Mouse (Mus musculus) liver, embryonic 14.5 days (tissue): ENCODE data around the gene Ms4a4d. TPM values are rescaled to one million over a fixed set of nuclear protein-coding genes. Genes with fewer than 3 reads are reported as not detected.
"Not testable (repeated sequence)": the region's sequence is repeated elsewhere in the genome, so short reads cannot be mapped to it uniquely, and the experiment has no call there.

ENCODE experiments used
- ATAC-seq: fragments of 200-750 bp; cut with Nextera tagmentation; 2 replicates; pipeline ENCODE4 v1.8.0; 2017; ENCODE audit warnings: moderate number of reproducible peaks, mild to moderate bottlenecking, moderate library complexity; ENCODE audit not compliant: insufficient read depth
- DNase-seq, 3 experiments: peaks; one replicate each; pipeline ENCODE4 v3.0.0-alpha.2; 2012 to 2013; ENCODE audit warnings: low read depth in 3 of 3, low spot score in 3 of 3
- H3K27ac ChIP-seq: fragments of 300-500 bp; sonication (generic); 2 replicates; pipeline ENCODE4 v1.5.1; 2014; ENCODE audit warnings: moderate library complexity, mild to moderate bottlenecking, control low read depth, inconsistent platforms
- H3K27me3 ChIP-seq: fragments of 300-500 bp; sonication (generic); 2 replicates; pipeline ENCODE4 v1.6.1; 2014; ENCODE audit warnings: mild to moderate bottlenecking, low read length, moderate library complexity; ENCODE audit not compliant: control insufficient read depth, insufficient read depth
- H3K36me3 ChIP-seq: fragments of 300-500 bp; sonication (generic); replicated peaks from 2 replicates; pipeline ENCODE4 v1.6.1; 2014; ENCODE audit warnings: low read depth; ENCODE audit not compliant: control insufficient read depth, insufficient read depth
- H3K4me1 ChIP-seq, 2 experiments: fragments of 200-500 bp in 1 of 2; fragments of 300-500 bp in 1 of 2; sonication (generic) in 1 of 2; replicated peaks; 2 replicates each; pipeline ENCODE4 v1.6.1; 2012 to 2014; ENCODE audit warnings: antibody characterized with exemption in 1 of 2, inconsistent platforms in 1 of 2, low read length in 1 of 2; ENCODE audit not compliant: control insufficient read depth in 2 of 2, insufficient read depth in 2 of 2
- H3K4me2 ChIP-seq: fragments of 300-500 bp; sonication (generic); 2 replicates; pipeline ENCODE4 v1.6.1; 2014; ENCODE audit warnings: low read depth, mild to moderate bottlenecking, control low read depth, moderate library complexity
- H3K4me3 ChIP-seq, 2 experiments: fragments of 200-500 bp in 1 of 2; fragments of 300-500 bp in 1 of 2; sonication (generic) in 1 of 2; 2 replicates each; pipeline ENCODE4 v1.5.1; 2012 to 2014; ENCODE audit warnings: low read depth in 2 of 2, low read length in 2 of 2, mild to moderate bottlenecking in 2 of 2, control low read depth in 1 of 2, inconsistent platforms in 1 of 2, moderate library complexity in 1 of 2; ENCODE audit not compliant: insufficient read depth in 1 of 2
- H3K9ac ChIP-seq: fragments of 300-500 bp; sonication (generic); replicated peaks from 2 replicates; pipeline ENCODE4 v1.6.1; 2014; ENCODE audit warnings: mild to moderate bottlenecking, control low read depth, moderate library complexity
- H3K9me3 ChIP-seq: fragments of 300-500 bp; sonication (generic); 2 replicates; pipeline ENCODE4 v1.6.1; 2016; ENCODE audit warnings: low read length, mixed read lengths; ENCODE audit not compliant: control insufficient read depth
- CTCF ChIP-seq: IDR thresholded peaks from 2 replicates; pipeline ENCODE4 v1.5.1; 2016; ENCODE audit warnings: antibody characterized with exemption, low read depth, control low read depth
- EP300 ChIP-seq: IDR thresholded peaks from 2 replicates; pipeline ENCODE4 v1.6.1; 2016; ENCODE audit warnings: antibody characterized with exemption, low read depth
- WGBS: fragments of 180-500 bp; shearing (Covaris S2); extraction: QIAGEN DNeasy Blood & Tissue Kit; methylation state at CpG from one replicate; pipeline ENCODE4 v1.1.7; 2014; ENCODE audit not compliant: insufficient replicate concordance; 5-methylcytosine and 5-hydroxymethylcytosine counted together
- polyA plus RNA-seq, 2 experiments: library from polyadenylated mRNA; depleted of rRNA in 1 of 2; stranded (reverse) in 1 of 2; unstranded in 1 of 2; fragments of >200 nt; fragmentation: Nextera tagmentation in 1 of 2; extraction: Ambion mirVana in 1 of 2; gene quantifications; 2 replicates each; pipeline versions ENCODE4 v1.2.1 to v1.2.3; 2012 to 2014

Ms4a4d gene
- polyA plus RNA-seq, 2 experiments: 0.09 to 0.20 TPM

DNA sequence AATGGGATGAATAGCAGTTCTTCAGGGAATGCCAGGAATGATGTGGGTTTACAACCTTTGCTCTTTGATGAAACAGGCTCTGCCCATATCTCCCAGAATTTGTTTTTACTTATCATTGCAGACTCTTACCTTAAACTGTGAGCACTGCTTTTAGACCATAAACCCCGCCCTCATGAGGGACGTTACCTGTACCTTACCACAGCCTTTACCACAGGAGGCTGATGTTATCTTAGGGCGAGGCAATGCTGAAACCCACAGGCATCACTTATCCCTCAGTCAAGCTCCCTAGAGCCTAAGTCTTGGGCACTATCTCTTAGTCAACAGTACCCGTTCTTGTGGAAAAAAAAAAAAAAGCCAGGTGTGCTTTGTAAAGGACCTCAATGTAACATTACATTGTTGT lies 19.8 kb upstream of the Ms4a4d start:
- no peaks in the 10 kb centered on the region for H3K9me3 ChIP-seq
- WGBS: 18% methylated on average over 4 of the region's 4 CpGs
- no peak for TF ChIP-seq EP300
- no peak for TF ChIP-seq CTCF
- H3K4me3 ChIP-seq: no peak overlapping the region
- H3K4me1 ChIP-seq: no peaks in the 10 kb centered on the region
- H3K27ac ChIP-seq: no peak overlapping the region
- H3K36me3 ChIP-seq: no peaks in the 10 kb centered on the region
- no peak overlapping the region for H3K9ac ChIP-seq
- ATAC-seq (no peak), DNase-seq (no peak)
- no peaks in the 10 kb centered on the region for H3K27me3 ChIP-seq
- H3K4me2 ChIP-seq: no peak overlapping the region

DNA sequence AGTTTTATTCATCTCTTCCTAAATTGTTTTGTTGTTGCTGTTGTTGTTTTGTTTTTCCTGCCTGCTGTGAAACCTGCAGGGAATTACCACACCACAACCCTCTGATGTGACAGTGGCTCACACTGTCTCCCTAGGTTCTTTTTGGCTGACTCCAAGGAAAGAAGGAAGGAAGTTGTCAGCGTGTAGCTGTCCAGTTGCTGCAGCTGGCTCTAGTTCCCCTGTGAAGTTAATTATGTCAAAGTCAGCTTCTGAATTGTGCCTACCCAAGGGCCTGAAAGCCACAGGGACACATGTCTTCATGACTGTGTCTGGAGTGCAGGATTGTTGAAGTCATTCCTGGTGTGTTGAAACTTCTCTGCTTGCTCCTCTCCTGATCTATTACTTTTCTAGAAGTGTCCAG lies 19.2 kb upstream of the Ms4a4d start:
- ATAC-seq, H3K4me2 ChIP-seq, H3K9ac ChIP-seq, H3K27me3 ChIP-seq, H3K4me3 ChIP-seq, H3K27ac ChIP-seq, H3K36me3 ChIP-seq, DNase-seq, H3K9me3 ChIP-seq, H3K4me1 ChIP-seq: not testable (repeated sequence)
- WGBS: 9% methylated on average over 1 of the region's 1 CpGs

DNA sequence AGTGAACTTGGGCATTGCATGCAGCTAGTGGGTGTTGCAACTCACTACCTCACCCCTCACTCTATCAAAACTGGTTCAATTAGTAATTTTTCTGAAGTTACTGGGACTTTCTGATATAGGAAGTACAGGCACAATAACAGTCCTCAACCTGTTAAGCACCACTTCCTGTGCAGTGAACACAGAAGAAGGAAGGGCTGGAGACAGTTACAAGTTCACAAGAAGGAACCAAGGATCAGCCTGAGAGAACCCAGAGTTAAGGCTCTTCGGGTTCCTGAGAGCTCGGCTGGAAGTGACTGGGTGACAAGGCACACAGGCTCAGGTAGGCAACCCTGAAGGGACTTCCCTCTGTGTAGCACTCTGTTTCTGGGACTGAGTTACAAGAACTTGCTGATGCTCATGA lies 18.2 kb upstream of the Ms4a4d start:
- H3K9me3 ChIP-seq, DNase-seq, H3K36me3 ChIP-seq, H3K4me1 ChIP-seq, H3K27me3 ChIP-seq, H3K9ac ChIP-seq, ATAC-seq, H3K4me3 ChIP-seq, H3K4me2 ChIP-seq, H3K27ac ChIP-seq: not testable (repeated sequence)
- WGBS: 12% methylated on average over 2 of the region's 2 CpGs

DNA sequence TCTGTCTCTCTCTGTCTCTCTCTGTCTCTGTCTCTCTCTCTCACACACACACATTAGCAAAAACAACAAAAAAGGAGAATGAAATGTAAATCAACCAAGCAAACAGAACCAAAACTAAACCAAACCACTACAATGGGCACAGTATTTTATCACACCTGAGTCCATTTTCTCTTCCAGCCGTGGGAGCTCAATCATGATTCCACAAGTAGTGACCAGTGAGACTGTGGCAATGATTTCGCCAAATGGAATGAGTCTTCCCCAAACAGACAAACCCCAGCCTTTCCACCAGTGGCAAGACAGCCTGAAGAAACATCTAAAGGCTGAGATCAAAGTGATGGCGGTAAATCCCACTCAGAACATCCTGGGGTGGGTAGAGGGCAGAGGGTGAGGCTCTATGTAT lies 16.5 kb upstream of the Ms4a4d start:
- H3K27me3 ChIP-seq: no peaks in the 10 kb centered on the region
- no peaks in the 10 kb centered on the region for H3K4me1 ChIP-seq
- H3K9me3 ChIP-seq: no peaks in the 10 kb centered on the region
- H3K4me3 ChIP-seq: no peak overlapping the region
- H3K4me2 ChIP-seq: no peak overlapping the region
- 52% methylated on average over 3 of the region's 3 CpGs for WGBS
- no peak overlapping the region for H3K27ac ChIP-seq
- H3K9ac ChIP-seq: no peak overlapping the region
- DNase-seq: no peak
- no peak for ATAC-seq
- no peaks in the 10 kb centered on the region for H3K36me3 ChIP-seq
- TF ChIP-seq EP300: no peak

DNA sequence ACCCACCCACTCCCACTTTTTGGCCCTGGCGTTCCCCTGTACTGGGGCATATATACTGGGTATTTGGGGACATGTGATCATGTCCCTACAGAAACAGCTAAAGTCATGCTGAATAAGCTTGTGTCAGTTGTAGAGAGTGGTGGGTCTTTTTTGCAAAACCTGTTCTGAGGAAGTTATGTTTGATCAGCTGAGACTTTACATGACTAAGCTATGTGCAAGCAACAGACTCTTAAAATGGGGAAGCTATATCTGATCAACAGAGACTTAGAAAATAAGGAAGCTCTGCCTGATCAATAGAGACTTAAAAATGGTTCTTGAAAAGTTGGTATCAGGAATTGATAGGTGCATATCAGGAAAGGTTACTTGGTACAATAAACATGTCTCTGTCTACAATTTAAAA lies 3.2 kb upstream of the Ms4a4d start:
- H3K9ac ChIP-seq: no peak overlapping the region
- H3K36me3 ChIP-seq: no peaks in the 10 kb centered on the region
- no peaks in the 10 kb centered on the region for H3K27me3 ChIP-seq
- DNase-seq: no peak
- ATAC-seq: no peak
- TF ChIP-seq EP300 (no peak), CTCF (no peak)
- WGBS: 76% methylated on average over 1 of the region's 1 CpGs
- H3K4me2 ChIP-seq: no peak overlapping the region
- no peaks in the 10 kb centered on the region for H3K4me1 ChIP-seq
- H3K4me3 ChIP-seq: no peak overlapping the region
- no peak overlapping the region for H3K27ac ChIP-seq
- H3K9me3 ChIP-seq: no peaks in the 10 kb centered on the region

DNA sequence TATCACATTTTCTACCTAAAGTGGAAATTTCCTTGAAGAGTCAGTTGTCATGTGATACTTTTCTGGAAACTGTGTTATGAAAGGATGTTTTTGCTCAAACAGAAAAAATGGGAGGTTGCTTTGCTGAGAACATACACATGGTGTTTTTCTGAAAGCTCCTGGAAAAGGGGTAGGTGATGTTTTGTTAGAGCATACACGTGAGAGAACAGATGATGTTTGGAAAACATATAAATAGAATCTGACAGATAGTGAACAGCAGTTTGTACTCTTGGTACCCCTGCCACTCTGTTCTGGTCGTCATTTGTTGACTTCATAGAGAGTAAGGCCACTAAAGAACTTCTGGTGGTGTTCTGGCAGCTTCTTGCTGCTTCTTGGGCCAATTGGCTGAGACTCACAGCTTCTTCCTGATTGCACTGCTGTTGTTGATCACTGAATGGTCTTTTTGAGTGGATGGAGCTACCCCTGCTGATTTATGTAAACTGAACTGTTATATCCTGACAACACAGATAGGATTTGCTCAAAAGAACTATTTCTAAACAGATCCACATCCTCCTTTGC lies 2.6 kb upstream of the Ms4a4d start:
- TF ChIP-seq CTCF (no peak), EP300 (no peak)
- Histone ChIP-seq H3K4me2 (no peak overlapping the region), H3K4me3 (no peak overlapping the region), H3K36me3 (no peaks in the 10 kb centered on the region), H3K9ac (no peak overlapping the region), H3K9me3 (no peaks in the 10 kb centered on the region), H3K27ac (no peak overlapping the region), H3K27me3 (no peaks in the 10 kb centered on the region), H3K4me1 (no peaks in the 10 kb centered on the region)
- no peak for ATAC-seq
- DNase-seq: no peak
- 38% methylated on average over 2 of the region's 2 CpGs for WGBS
